Mouse (Mus musculus) lung, postnatal 0 days (tissue): ENCODE results near the gene Plxdc2. TPM values are rescaled to one million over a fixed set of nuclear protein-coding genes. Genes with fewer than 3 reads are reported as not detected.

ENCODE experiments used
- ATAC-seq: fragments of 200-750 bp; cut with Nextera tagmentation; 2 replicates; pipeline ENCODE4 v1.8.0; 2017; ENCODE audit warnings: moderate library complexity
- DNase-seq: peaks from one replicate; pipeline ENCODE4 v3.0.0-alpha.2; 2016; ENCODE audit warnings: low spot score
- H3K27ac ChIP-seq: fragments of 300-500 bp; sonication (generic); 2 replicates; pipeline ENCODE4 v1.5.1; 2014; ENCODE audit warnings: antibody characterized with exemption, mild to moderate bottlenecking, low read length, mixed read lengths
- H3K27me3 ChIP-seq: fragments of 300-500 bp; sonication (generic); replicated peaks from 2 replicates; pipeline ENCODE4 v1.6.1; 2014; ENCODE audit warnings: low read length, mixed read lengths; ENCODE audit not compliant: insufficient read depth
- H3K36me3 ChIP-seq: fragments of 300-500 bp; sonication (generic); 2 replicates; pipeline ENCODE4 v1.6.1; 2014; ENCODE audit warnings: low read length, mixed read lengths; ENCODE audit not compliant: insufficient read depth
- H3K4me1 ChIP-seq: fragments of 300-500 bp; sonication (generic); 2 replicates; pipeline ENCODE4 v1.6.1; 2014; ENCODE audit warnings: antibody characterized with exemption, low read depth, low read length, mixed read lengths; ENCODE audit not compliant: insufficient read depth
- H3K4me2 ChIP-seq: fragments of 300-500 bp; sonication (generic); replicated peaks from 2 replicates; pipeline ENCODE4 v1.6.1; 2014; ENCODE audit warnings: low read depth, mild to moderate bottlenecking, low read length, moderate library complexity, mixed read lengths
- H3K4me3 ChIP-seq: fragments of 300-500 bp; sonication (generic); 2 replicates; pipeline ENCODE4 v1.5.1; 2014; ENCODE audit warnings: low read depth, low read length
- H3K9ac ChIP-seq: fragments of 300-500 bp; sonication (generic); replicated peaks from 2 replicates; pipeline ENCODE4 v1.6.1; 2014; ENCODE audit warnings: low read depth, mild to moderate bottlenecking
- H3K9me3 ChIP-seq: fragments of 300-500 bp; sonication (generic); 2 replicates; pipeline ENCODE4 v1.6.1; 2016; ENCODE audit warnings: low read length, mixed read lengths
- CTCF ChIP-seq: IDR thresholded peaks from 2 replicates; pipeline ENCODE4 v1.5.1; 2016; ENCODE audit warnings: antibody characterized with exemption, mild to moderate bottlenecking
- EP300 ChIP-seq: IDR thresholded peaks from 2 replicates; pipeline ENCODE4 v1.6.1; 2016; ENCODE audit warnings: antibody characterized with exemption, mild to moderate bottlenecking, control low read depth
- WGBS: fragments of 180-500 bp; shearing (Covaris S2); extraction: QIAGEN DNeasy Blood & Tissue Kit; methylation state at CpG from one replicate; pipeline ENCODE4 v1.1.7; 2014; 5-methylcytosine and 5-hydroxymethylcytosine counted together
- polyA plus RNA-seq: library from polyadenylated mRNA; unstranded; fragments of >200 nt; fragmentation: Nextera tagmentation; extraction: Ambion mirVana; gene quantifications from 2 replicates; pipeline ENCODE4 v1.2.1, GENCODE M21; 2015

Gene Plxdc2
- polyA plus RNA-seq, 1 experiment from 2014 or later, result 113 TPM

DNA sequence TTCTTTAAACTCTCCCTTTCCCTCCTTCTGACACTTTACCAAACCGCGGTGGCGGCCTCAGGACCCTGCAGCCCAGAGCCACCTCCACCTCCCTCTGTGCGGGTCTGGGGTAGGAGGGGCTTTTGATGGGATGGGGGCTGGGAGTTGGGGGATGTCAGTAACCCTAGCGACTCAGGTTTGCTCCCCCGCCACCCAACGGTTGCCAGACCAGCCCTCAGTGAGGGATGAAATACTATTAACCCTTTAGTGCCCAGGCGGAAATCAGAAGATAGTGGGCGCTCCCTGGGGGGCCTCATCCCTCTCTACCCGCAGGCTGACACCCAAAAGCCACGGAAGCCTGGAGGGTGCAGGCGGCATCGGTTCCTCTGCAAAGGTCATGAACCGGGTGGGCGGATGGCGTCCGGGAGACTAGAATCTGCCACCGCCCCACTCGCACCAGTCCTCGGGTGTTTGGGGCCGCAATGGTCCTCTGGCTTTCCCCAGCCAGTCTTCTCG, 446 bp upstream of the Plxdc2 start:
- DNase-seq (peak; percentile 32), ATAC-seq (peak; percentile 35)
- Histone ChIP-seq H3K27ac (peak overlapping the region; percentile 69; the same call in 1 of the 2 replicates), H3K4me1 (no peaks in the 10 kb centered on the region), H3K36me3 (no peaks in the 10 kb centered on the region), H3K4me3 (peak overlapping the region; percentile 58), H3K27me3 (no peaks in the 10 kb centered on the region), H3K9ac (peak overlapping the region; percentile 44), H3K9me3 (no peaks in the 10 kb centered on the region), H3K4me2 (peak overlapping the region; percentile 82)
- TF ChIP-seq EP300 (no peak), CTCF (no peak)
- WGBS, result under 1% methylated on average over 22 of the region's 22 CpGs

DNA sequence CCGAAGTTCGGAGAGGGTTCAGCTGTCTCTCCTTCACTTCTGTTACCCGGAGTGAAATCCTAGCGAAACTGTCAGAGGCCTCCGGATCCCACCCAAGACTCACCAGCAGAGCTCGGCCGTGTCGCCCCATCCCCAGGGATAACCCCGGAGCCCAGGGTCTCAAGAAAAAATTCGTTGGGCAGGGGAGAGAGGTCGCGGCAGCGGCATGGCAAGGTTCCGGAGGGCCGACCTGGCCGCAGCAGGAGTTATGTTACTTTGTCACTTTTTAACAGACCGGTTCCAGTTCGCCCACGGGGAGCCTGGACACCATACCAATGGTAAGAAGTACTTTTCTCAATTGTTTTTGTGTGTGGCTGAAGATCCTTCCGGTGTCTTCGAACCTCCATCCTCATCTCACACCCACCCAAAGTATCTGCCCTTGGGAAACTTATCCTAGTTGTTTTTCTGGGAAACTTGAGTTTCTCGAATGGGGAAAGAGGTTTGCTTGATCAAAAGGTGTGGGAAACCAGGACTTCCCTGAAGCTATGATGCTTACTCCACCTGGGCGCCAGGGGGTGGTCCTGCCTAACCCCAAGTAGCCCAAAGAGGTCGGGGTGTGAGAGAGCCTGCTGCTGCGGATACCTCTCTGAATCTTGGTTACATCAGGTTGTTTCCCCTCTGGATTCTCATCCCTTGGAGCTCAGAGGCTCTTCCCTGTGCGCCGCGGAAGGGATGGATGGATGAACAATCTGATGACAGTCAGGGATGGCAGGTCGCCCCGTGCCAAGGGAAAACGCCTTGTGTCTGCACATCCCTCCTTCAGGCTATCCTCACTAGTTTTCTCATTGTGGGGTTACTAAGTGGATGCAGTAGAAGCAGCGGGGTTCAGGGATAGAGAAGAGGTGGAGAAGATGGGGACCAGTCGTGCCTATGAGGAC, 1.1 kb downstream of the Plxdc2 start:
- peak overlapping the region; percentile 58 for H3K4me3 ChIP-seq
- H3K36me3 ChIP-seq, result no peaks in the 10 kb centered on the region
- no peaks in the 10 kb centered on the region for H3K9me3 ChIP-seq
- no peaks in the 10 kb centered on the region for H3K4me1 ChIP-seq
- no peak for ATAC-seq
- peak overlapping the region; percentile 82 for H3K4me2 ChIP-seq
- 3% methylated on average over 33 of the region's 33 CpGs for WGBS
- peak; percentile 12 for DNase-seq
- TF ChIP-seq EP300 (no peak), CTCF (peak; percentile 8; the same call in 1 of the 2 replicates)
- H3K9ac ChIP-seq, result peak overlapping the region; percentile 44
- H3K27ac ChIP-seq, result peak overlapping the region; percentile 64
- H3K27me3 ChIP-seq, result no peaks in the 10 kb centered on the region

DNA sequence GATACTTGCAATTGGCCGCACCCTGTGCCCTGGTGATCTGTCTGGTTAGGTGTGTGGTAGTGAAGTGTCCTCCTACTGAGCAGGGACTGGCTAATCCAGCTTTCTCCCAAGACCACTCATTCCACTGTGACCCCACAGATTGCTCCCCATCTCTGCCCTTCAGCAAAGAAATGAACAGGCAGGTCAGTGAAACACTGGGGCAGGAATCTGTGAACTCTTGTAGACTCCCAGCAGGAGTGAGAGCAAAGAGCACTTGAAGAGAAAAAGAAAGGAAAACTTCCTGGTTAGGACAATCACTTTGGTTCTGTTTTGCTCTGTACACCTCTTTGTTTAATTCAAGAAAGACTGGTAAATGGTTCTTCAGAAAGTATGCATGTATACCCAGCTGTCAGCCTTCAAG, 1.8 kb downstream of the Plxdc2 start:
- H3K27ac ChIP-seq, result peak overlapping the region; percentile 28; the same call in 1 of the 2 replicates
- H3K27me3 ChIP-seq, result no peaks in the 10 kb centered on the region
- no peak for TF ChIP-seq CTCF
- H3K4me2 ChIP-seq, result peak overlapping the region; percentile 82
- 24% methylated on average over 1 of the region's 1 CpGs for WGBS
- peak overlapping the region; percentile 58 for H3K4me3 ChIP-seq
- peak overlapping the region; percentile 44 for H3K9ac ChIP-seq
- ATAC-seq (no peak), DNase-seq (peak; percentile 12)
- no peaks in the 10 kb centered on the region for H3K36me3 ChIP-seq
- H3K9me3 ChIP-seq, result no peaks in the 10 kb centered on the region
- H3K4me1 ChIP-seq, result no peaks in the 10 kb centered on the region

DNA sequence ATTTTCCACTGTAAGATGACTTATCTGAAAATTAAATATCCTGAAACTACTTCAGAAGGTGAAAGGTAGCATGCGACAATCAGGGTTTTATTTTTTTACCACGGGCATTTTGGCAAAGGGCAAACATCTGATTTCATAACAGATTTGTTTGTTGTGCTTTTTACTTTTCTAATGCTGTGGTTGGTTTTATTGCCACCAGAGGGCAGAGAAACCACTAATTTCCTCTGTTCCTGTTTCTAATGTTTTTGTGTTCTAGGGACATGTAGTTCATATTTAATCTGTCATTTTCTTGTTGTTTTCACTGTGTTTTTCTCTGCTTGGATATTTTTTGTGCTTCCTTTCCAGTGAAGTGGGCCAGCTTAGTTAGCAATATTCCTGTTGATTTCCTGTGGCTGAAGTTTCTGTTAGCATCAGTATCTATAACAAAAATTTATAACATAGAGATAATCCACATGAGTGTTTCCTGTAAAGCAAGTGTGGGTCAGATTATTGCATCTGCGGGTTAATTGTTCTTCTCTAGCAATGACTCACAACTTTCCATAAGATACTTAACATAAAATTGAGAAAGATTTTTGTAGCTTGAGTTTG, 3.3 kb downstream of the Plxdc2 start:
- 24% methylated on average over 3 of the region's 3 CpGs for WGBS
- peak; percentile 74 for DNase-seq
- no peak overlapping the region; the same call in 1 of the 2 replicates for H3K27ac ChIP-seq
- no peaks in the 10 kb centered on the region for H3K4me1 ChIP-seq
- no peaks in the 10 kb centered on the region for H3K36me3 ChIP-seq
- H3K27me3 ChIP-seq, result no peaks in the 10 kb centered on the region
- H3K9me3 ChIP-seq, result no peaks in the 10 kb centered on the region
- no peak for ATAC-seq
- peak overlapping the region; percentile 82; the same call in 1 of the 2 replicates for H3K4me2 ChIP-seq
- H3K9ac ChIP-seq, result no peak overlapping the region
- H3K4me3 ChIP-seq, result peak overlapping the region; percentile 58; the same call in 1 of the 2 replicates
- no peak for TF ChIP-seq EP300
- peak; percentile 69 for TF ChIP-seq CTCF

DNA sequence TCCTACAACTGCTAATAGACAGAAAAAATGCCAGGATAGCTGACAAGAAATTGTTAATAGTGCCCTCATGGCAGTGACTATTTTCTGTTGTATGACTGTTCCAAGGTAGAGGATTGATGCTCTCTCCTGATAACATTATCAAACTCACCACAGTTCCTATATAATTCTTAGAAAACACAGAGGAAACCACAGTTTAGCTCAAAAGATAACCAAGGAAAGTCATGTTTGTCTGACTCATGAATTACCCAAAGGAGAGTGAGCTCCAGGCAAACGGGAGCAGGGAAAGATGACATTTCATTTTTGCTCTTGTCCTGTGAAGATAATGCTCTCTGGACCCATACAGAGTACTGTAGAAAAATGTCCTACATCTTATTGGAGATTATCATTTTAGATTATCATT, 8.6 kb downstream of the Plxdc2 start:
- no peak overlapping the region for H3K4me2 ChIP-seq
- no peaks in the 10 kb centered on the region for H3K27me3 ChIP-seq
- H3K27ac ChIP-seq, result no peak overlapping the region
- H3K36me3 ChIP-seq, result no peaks in the 10 kb centered on the region
- no peaks in the 10 kb centered on the region for H3K9me3 ChIP-seq
- no peaks in the 10 kb centered on the region for H3K4me1 ChIP-seq
- no peak overlapping the region for H3K9ac ChIP-seq
- TF ChIP-seq CTCF, result no peak
- no peak for TF ChIP-seq EP300
- no peak for DNase-seq
- 33% methylated on average over 1 of the region's 1 CpGs for WGBS
- no peak overlapping the region for H3K4me3 ChIP-seq
- no peak for ATAC-seq

DNA sequence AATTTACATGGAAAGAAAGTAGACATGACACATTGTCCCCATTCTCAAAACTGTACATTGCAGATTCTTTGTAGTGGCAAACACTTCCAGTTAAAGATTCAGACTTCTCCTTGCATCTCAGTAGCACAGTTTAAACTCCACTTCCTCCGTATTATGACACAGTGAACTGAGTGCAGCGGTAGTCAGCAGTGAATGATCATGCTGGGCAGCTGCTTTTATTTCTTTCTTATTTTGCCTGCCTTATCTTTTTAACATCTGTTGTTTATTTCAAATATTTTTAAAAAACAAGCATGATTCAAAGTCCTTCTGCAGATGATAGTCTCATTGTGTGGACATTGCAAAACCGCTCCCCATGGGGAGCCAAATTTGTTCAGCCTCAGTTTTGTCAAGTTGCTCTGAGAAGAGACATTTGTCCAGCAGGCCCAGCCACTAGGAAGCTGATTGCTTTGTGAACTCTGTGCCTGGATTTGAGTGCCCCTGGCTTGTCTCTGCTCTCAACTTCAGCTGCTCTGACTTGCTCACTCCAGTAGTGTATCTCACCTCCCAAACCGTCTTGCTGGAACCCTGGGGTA, 9.8 kb downstream of the Plxdc2 start:
- WGBS, result 44% methylated on average over 4 of the region's 4 CpGs
- DNase-seq, result peak; percentile 69
- ATAC-seq, result peak; percentile 75

More for the DNA sequence above, 9.8 kb downstream of the Plxdc2 start:
- Histone ChIP-seq H3K27ac (0 out of 2 replicates have a peak overlapping the region, but pooled peaks have one; percentile 16), H3K4me3 (no peak overlapping the region), H3K9ac (no peak overlapping the region), H3K4me2 (no peak overlapping the region), H3K4me1 (no peaks in the 10 kb centered on the region), H3K27me3 (no peaks in the 10 kb centered on the region), H3K36me3 (no peaks in the 10 kb centered on the region), H3K9me3 (no peaks in the 10 kb centered on the region)
- TF ChIP-seq CTCF (no peak), EP300 (peak; percentile 47; the same call in 1 of the 2 replicates)
